Mouse (Mus musculus) kidney, adult 2 months (tissue): ENCODE measurements around the gene Foxl2. TPM values are rescaled to one million over a fixed set of nuclear protein-coding genes. Genes with fewer than 3 reads are reported as not detected.

Source experiments
- DNase-seq: peaks from one replicate; pipeline ENCODE4 v3.0.0; 2021
- H3K27ac ChIP-seq: fragments of 200-500 bp; 2 replicates; pipeline ENCODE4 v1.5.1; 2012; ENCODE audit warnings: low read depth, low read length, control low read depth, inconsistent platforms; ENCODE audit not compliant: insufficient read depth
- H3K27me3 ChIP-seq: fragments of 200-500 bp; replicated peaks from 2 replicates; pipeline ENCODE4 v1.6.1; 2012; ENCODE audit warnings: mild to moderate bottlenecking, moderate library complexity, low read length, inconsistent platforms; ENCODE audit not compliant: control insufficient read depth, insufficient read depth
- H3K36me3 ChIP-seq: fragments of 200-500 bp; 2 replicates; pipeline ENCODE4 v1.6.1; 2012; ENCODE audit warnings: mild to moderate bottlenecking, moderate library complexity, low read length, inconsistent platforms; ENCODE audit not compliant: control insufficient read depth, insufficient read depth
- H3K4me1 ChIP-seq: fragments of 200-500 bp; 2 replicates; pipeline ENCODE4 v1.6.1; 2011; ENCODE audit warnings: low read length; ENCODE audit not compliant: control insufficient read depth, insufficient read depth
- H3K4me3 ChIP-seq: fragments of 200-500 bp; 2 replicates; pipeline ENCODE4 v1.5.1; 2011; ENCODE audit warnings: mild to moderate bottlenecking, low read depth, low read length, control low read depth; ENCODE audit not compliant: insufficient read depth
- CTCF ChIP-seq: fragments of 200-500 bp; conservative IDR thresholded peaks from 2 replicates; pipeline ENCODE4 v1.5.1; 2011; ENCODE audit warnings: low read depth, mild to moderate bottlenecking, control low read depth, low read length, moderate library complexity, mixed read lengths; ENCODE audit not compliant: insufficient read depth, insufficient read length
- POLR2A ChIP-seq: fragments of 200-500 bp; IDR thresholded peaks from one replicate; pipeline ENCODE4 v1.6.1; 2011; ENCODE audit warnings: low read depth, low read length, control low read depth
- WGBS: fragments of 180-500 bp; shearing (Covaris S2); methylation state at CpG from one replicate; pipeline ENCODE4 v1.1.7; 2018; 5-methylcytosine and 5-hydroxymethylcytosine counted together
- polyA plus RNA-seq: library from polyadenylated mRNA; depleted of rRNA; stranded (reverse); fragments of >200 nt; gene quantifications from 2 replicates; pipeline ENCODE4 v1.2.3, GENCODE M21; 2012; rRNA removed

Foxl2 gene
- not detected in 2 replicates for polyA plus RNA-seq

GRCm38 (mm10) chr9:98955103-98955715 lies at the start of gene Foxl2:
TSS of gene Foxl2 (plus strand) at chr9:98955288.
- no peak for DNase-seq
- peaks cover 24% of the 10 kb centered on the region for H3K27me3 ChIP-seq
- TF ChIP-seq POLR2A (no peak), CTCF (no peak)
- no peaks in the 10 kb centered on the region for H3K4me1 ChIP-seq
- H3K27ac ChIP-seq = no peak within 1 kb of the TSS
- H3K36me3 ChIP-seq = no peaks in the 10 kb centered on the region
- 1% methylated on average over 58 of the region's 58 CpGs for WGBS
- peak within 1 kb of the TSS; percentile 16 for H3K4me3 ChIP-seq

GRCm38 (mm10) chr9:98920629-98921523 lies 34.2 kb upstream of the Foxl2 start:
- no peaks in the 10 kb centered on the region for H3K27me3 ChIP-seq
- 90% methylated on average over 5 of the region's 5 CpGs for WGBS
- H3K4me3 ChIP-seq = no peak overlapping the region
- H3K4me1 ChIP-seq = no peaks in the 10 kb centered on the region
- DNase-seq = no peak
- H3K36me3 ChIP-seq = no peaks in the 10 kb centered on the region
- TF ChIP-seq POLR2A (no peak), CTCF (no peak)
- H3K27ac ChIP-seq = no peak overlapping the region

GRCm38 (mm10) chr9:98923119-98923518 lies 32.0 kb upstream of the Foxl2 start:
- no peaks in the 10 kb centered on the region for H3K36me3 ChIP-seq
- TF ChIP-seq CTCF = no peak
- no peak for TF ChIP-seq POLR2A
- no peaks in the 10 kb centered on the region for H3K4me1 ChIP-seq
- no peak overlapping the region for H3K4me3 ChIP-seq
- H3K27ac ChIP-seq = no peak overlapping the region
- no peak for DNase-seq
- no peaks in the 10 kb centered on the region for H3K27me3 ChIP-seq
- WGBS = 47% methylated on average over 6 of the region's 6 CpGs

GRCm38 (mm10) chr9:98924183-98924582 lies 30.9 kb upstream of the Foxl2 start:
- H3K36me3 ChIP-seq = no peaks in the 10 kb centered on the region
- DNase-seq = no peak
- WGBS = 71% methylated on average over 6 of the region's 6 CpGs
- no peaks in the 10 kb centered on the region for H3K4me1 ChIP-seq
- no peak overlapping the region for H3K27ac ChIP-seq
- H3K4me3 ChIP-seq = no peak overlapping the region
- no peaks in the 10 kb centered on the region for H3K27me3 ChIP-seq
- no peak for TF ChIP-seq CTCF
- TF ChIP-seq POLR2A = no peak

- Histone ChIP-seq H3K4me3 (no peak overlapping the region), H3K4me1 (no peaks in the 10 kb centered on the region), H3K27ac (no peak overlapping the region), H3K27me3 (no peaks in the 10 kb centered on the region), H3K36me3 (no peaks in the 10 kb centered on the region)
- DNase-seq = no peak
- WGBS = 81% methylated on average over 2 of the region's 2 CpGs
- TF ChIP-seq POLR2A = no peak
- TF ChIP-seq CTCF = peak; percentile 18; the same call in 1 of the 2 replicates
Observed at GRCm38 (mm10) chr9:98929496-98929895, 25.6 kb upstream of the Foxl2 start.

GRCm38 (mm10) chr9:98932931-98933330 lies 22.2 kb upstream of the Foxl2 start:
- H3K4me1 ChIP-seq = no peaks in the 10 kb centered on the region
- H3K36me3 ChIP-seq = no peaks in the 10 kb centered on the region
- DNase-seq = no peak
- 52% methylated on average over 6 of the region's 6 CpGs for WGBS
- TF ChIP-seq CTCF (no peak), POLR2A (no peak)
- H3K4me3 ChIP-seq = no peak overlapping the region
- H3K27me3 ChIP-seq = no peaks in the 10 kb centered on the region
- no peak overlapping the region for H3K27ac ChIP-seq
